Mouse (Mus musculus) bone marrow, adult 2 months (tissue): Measurements from ENCODE around the gene Ppp1r13b. TPM values are rescaled to one million over a fixed set of nuclear protein-coding genes. Genes with fewer than 3 reads are reported as not detected.

Experiments
- H3K27ac ChIP-seq: fragments of 200-500 bp; 2 replicates; pipeline ENCODE4 v1.5.1; 2012; ENCODE audit warnings: low read depth, mild to moderate bottlenecking, control low read depth, inconsistent platforms, low read length; ENCODE audit not compliant: control insufficient read depth, poor library complexity, insufficient read depth
- H3K4me1 ChIP-seq: fragments of 200-500 bp; 2 replicates; pipeline ENCODE4 v1.6.1; 2011; ENCODE audit warnings: low read length; ENCODE audit not compliant: control insufficient read depth, insufficient read depth
- H3K4me3 ChIP-seq: fragments of 200-500 bp; replicated peaks from 2 replicates; pipeline ENCODE3; 2011; ENCODE audit warnings: mild to moderate bottlenecking, low read depth, low read length, control low read depth; ENCODE audit not compliant: control insufficient read depth
- CTCF ChIP-seq: fragments of 200-500 bp; IDR thresholded peaks from 2 replicates; pipeline ENCODE4 v1.5.1; 2011; ENCODE audit warnings: low read length, control low read depth; ENCODE audit not compliant: control insufficient read depth, insufficient read depth
- POLR2A ChIP-seq: fragments of 200-500 bp; IDR thresholded peaks from 2 replicates; pipeline ENCODE4 v1.6.1; 2011; ENCODE audit warnings: low read depth, mild to moderate bottlenecking, control low read depth, low read length, borderline replicate concordance; ENCODE audit not compliant: control insufficient read depth
- WGBS: fragments of 180-500 bp; shearing (Covaris S2); methylation state at CpG from one replicate; pipeline ENCODE4 v1.1.7; 2018; 5-methylcytosine and 5-hydroxymethylcytosine counted together
- polyA plus RNA-seq: library from polyadenylated mRNA; stranded (reverse); fragments of >200 nt; gene quantifications from 2 replicates; pipeline ENCODE4 v1.2.4, GENCODE M21; 2011; ENCODE audit warnings: low replicate concordance; ENCODE audit not compliant: missing spikeins, insufficient read depth, insufficient read length

Ppp1r13b gene
- polyA plus RNA-seq, 1 experiment = 10.9 TPM

DNA sequence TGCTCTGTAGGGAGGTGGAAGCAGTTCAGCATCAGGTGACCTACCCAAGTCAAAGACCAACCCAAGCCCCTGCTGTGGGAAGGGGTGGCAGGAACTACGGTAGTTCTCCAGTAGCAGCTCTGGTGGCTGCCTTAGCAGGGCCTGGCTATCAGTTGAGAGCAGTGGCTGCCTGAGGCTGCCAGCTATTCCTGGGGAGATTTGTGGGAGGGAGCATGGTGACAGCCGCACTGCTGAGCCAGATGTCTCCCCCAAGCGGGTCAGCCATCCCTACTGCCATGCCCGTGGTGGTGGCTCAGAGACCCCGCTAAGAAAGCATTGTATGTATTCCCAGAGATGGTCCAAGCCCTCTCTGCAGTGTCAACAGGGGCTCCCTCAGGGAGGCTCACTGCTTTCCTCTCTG is 75.3 kb downstream of the Ppp1r13b start:
- Histone ChIP-seq H3K4me3 (no peak overlapping the region), H3K4me1 (peaks cover 2% of the 10 kb centered on the region), H3K27ac (no peak overlapping the region)
- 86% methylated on average over 5 of the region's 5 CpGs for WGBS
- no peak for TF ChIP-seq CTCF
- no peak for TF ChIP-seq POLR2A

GRCm38 (mm10) chr12:111830375-111830774 is 77.5 kb downstream of the Ppp1r13b start:
- peak overlapping the region; percentile 58 for H3K27ac ChIP-seq
- peaks cover 2% of the 10 kb centered on the region for H3K4me1 ChIP-seq
- WGBS = 54% methylated on average over 10 of the region's 10 CpGs
- H3K4me3 ChIP-seq = no peak overlapping the region
- TF ChIP-seq POLR2A (no peak), CTCF (no peak)

- Histone ChIP-seq H3K4me3 (no peak overlapping the region), H3K4me1 (peaks cover 2% of the 10 kb centered on the region), H3K27ac (peak overlapping the region; percentile 58)
- TF ChIP-seq CTCF (no peak), POLR2A (no peak)
- WGBS = 87% methylated on average over 9 of the region's 9 CpGs
Measured at GRCm38 (mm10) chr12:111829954-111830353, 78.0 kb downstream of the Ppp1r13b start.

- Histone ChIP-seq H3K27ac (peak overlapping the region; percentile 58; the same call in 1 of the 2 replicates), H3K4me1 (peaks cover 2% of the 10 kb centered on the region), H3K4me3 (no peak overlapping the region)
- TF ChIP-seq POLR2A (no peak), CTCF (no peak)
- 61% methylated on average over 5 of the region's 5 CpGs for WGBS
Measured at GRCm38 (mm10) chr12:111829447-111829846, 78.5 kb downstream of the Ppp1r13b start.

- 88% methylated on average over 12 of the region's 12 CpGs for WGBS
- Histone ChIP-seq H3K27ac (no peak overlapping the region), H3K4me3 (no peak overlapping the region), H3K4me1 (no peaks in the 10 kb centered on the region; the same call in 1 of the 2 replicates)
- TF ChIP-seq POLR2A = no peak
Measured at GRCm38 (mm10) chr12:111827556-111827955, 80.4 kb downstream of the Ppp1r13b start.

DNA sequence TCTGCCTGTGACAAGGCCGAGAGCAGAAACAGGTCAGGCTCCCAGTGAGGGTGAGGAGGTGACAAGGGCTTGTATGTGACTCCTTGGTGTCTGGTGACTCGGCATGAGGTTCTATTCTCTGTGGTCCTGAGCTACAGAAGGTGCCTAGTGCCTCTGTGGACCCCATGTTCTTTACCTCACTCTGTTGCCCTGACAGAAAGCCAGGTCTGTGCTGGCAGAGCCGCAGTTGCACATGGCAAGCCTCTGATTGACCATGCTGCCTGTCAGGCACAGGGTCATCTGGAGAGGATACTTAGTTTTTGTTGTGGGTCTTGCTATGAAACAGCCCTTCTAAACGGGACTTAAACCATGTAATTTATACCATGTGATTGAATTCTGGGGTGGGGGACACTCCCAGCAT is 86.0 kb downstream of the Ppp1r13b start:
- TF ChIP-seq CTCF = no peak
- no peak for TF ChIP-seq POLR2A
- WGBS = 81% methylated on average over 4 of the region's 4 CpGs
- Histone ChIP-seq H3K4me1 (no peaks in the 10 kb centered on the region), H3K27ac (no peak overlapping the region), H3K4me3 (no peak overlapping the region)

GRCm38 (mm10) chr12:111820708-111821107 is 87.2 kb downstream of the Ppp1r13b start:
- 47% methylated on average over 7 of the region's 7 CpGs for WGBS
- TF ChIP-seq CTCF = no peak
- Histone ChIP-seq H3K4me3 (no peak overlapping the region), H3K27ac (no peak overlapping the region), H3K4me1 (no peaks in the 10 kb centered on the region)

DNA sequence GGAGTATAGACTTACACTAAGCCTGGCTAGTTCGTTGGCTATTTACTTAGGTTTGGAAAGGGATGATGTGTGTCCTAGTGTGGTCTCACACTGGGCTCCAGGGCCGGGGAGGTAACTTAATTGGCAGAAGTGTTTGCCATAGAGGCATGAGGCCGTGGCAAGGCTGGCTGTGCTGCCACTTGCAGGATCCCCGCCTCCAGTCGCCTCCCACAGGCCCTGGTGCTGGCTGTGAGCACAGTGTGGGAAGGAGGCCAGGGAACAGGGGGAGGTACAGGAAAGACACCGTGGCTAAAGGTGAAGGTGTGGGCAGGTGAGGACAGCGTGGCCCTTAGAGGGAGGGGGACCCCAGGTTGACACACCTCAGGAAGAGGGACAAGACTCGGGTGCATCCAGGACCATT is 88.0 kb downstream of the Ppp1r13b start:
- 80% methylated on average over 8 of the region's 8 CpGs for WGBS
- H3K4me1 ChIP-seq = no peaks in the 10 kb centered on the region; the same call in 1 of the 2 replicates
- TF ChIP-seq CTCF (no peak), POLR2A (no peak)
- H3K27ac ChIP-seq = no peak overlapping the region
- H3K4me3 ChIP-seq = no peak overlapping the region

DNA sequence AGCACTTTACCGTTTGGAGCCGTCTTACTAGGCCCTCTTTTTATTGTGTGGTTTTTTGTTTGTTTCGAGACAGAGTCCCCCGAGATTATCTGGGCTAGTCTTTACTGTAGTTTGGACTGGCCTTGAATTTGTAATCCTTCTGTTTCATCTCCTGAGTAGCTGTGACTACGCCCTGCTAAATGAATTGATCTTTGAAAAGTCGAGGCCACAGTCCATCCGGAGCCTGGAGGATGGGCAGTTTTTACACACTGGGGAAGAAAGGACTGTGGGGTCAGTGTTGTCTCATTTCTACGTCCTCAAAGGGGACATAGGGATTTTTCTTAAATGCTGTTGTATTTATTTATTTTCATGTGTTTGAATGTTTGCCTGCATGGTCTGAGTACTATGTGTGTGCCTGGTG is 89.9 kb downstream of the Ppp1r13b start:
- no peak for TF ChIP-seq CTCF
- TF ChIP-seq POLR2A = no peak
- peaks cover under 1% of the 10 kb centered on the region for H3K4me1 ChIP-seq
- H3K4me3 ChIP-seq = no peak overlapping the region
- WGBS = 88% methylated on average over 8 of the region's 8 CpGs
- no peak overlapping the region for H3K27ac ChIP-seq
